Mouse (Mus musculus): ENCODE measurements around the gene Prdx5.
A peak's percentile ranks its signal among the peaks of the same experiment; 100 is the strongest.

- TF ChIP-seq SRF (IDR thresholded peaks at IDR 0.05; ENCODE audit: control insufficient read depth, insufficient read length, low read depth) (no peak), POLR2A (IDR thresholded peaks at IDR 0.05; ENCODE audit: insufficient read length, low read depth) (peak; percentile 14), MAX (IDR thresholded peaks at IDR 0.05; ENCODE audit: low read depth) (no peak), TCF12 (IDR thresholded peaks at IDR 0.05; ENCODE audit: insufficient read depth, poor library complexity, severe bottlenecking) (no peak), CEBPB (IDR thresholded peaks at IDR 0.05; ENCODE audit: insufficient read depth, poor library complexity, severe bottlenecking) (no peak)
Observed at GRCm38 (mm10) chr19:6952712-6953037, 42.8 kb upstream of the Prdx5 start.

All from myocyte (in vitro differentiated cells).